Mouse (Mus musculus) embryo, embryonic 11 days (tissue): Measurements from ENCODE around the gene Fam168a.
"Not testable (repeated sequence)": the region's sequence is repeated elsewhere in the genome, so short reads cannot be mapped to it uniquely, and the experiment has no call there.

Source experiments
- DNase-seq: peaks from one replicate; pipeline ENCODE4 v3.0.0-alpha.2; 2015

Fam168a gene

DNA sequence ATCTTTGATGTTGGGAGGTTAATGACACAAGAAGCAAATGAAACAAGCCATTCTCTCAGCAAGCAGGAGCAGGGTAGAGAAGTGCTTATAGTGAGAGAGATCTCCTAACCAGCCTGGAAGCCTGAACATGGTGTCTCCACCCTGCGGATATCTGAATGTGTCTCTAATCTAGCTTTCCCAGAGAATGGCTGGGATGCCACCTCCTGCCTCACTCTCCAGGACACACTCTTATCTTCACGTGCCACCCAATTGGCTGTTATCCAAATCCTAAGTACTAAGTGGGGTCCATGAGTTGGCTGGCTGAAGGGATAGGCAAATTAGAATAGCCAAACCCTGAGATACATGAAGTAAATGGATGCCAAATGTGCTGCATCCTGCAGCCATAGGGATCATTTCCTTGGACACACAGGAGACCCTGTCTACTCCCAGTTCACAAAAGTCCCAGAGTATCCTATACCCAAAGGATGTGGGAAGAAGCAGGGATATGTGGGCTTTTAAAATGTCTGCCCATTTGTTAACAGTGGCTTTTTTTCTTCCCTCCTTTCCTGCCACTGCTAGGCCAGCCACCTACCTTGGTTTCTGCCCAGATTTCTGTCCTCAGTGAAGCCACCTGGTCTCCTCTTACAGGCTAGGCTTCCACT, 138.1 kb downstream of the Fam168a start:
- DNase-seq: no peak

DNA sequence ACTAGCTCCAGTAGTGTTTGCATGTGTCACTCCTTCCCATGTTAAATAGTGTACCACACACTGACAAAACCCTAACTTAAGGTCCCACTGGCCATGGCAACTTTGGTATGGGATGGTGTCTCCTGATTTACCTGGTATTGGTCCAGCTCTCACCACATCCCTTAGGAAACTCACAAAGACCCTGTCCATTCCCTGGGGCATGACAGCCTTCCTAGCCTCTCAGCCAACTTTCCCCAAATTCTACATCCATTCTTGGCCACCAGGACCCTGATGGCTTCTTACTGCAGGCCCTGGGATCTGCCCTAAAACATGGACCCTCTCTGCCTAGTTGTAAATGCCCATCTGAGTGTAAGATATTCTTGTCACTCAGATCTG, 138.6 kb downstream of the Fam168a start:
- no peak for DNase-seq

DNA sequence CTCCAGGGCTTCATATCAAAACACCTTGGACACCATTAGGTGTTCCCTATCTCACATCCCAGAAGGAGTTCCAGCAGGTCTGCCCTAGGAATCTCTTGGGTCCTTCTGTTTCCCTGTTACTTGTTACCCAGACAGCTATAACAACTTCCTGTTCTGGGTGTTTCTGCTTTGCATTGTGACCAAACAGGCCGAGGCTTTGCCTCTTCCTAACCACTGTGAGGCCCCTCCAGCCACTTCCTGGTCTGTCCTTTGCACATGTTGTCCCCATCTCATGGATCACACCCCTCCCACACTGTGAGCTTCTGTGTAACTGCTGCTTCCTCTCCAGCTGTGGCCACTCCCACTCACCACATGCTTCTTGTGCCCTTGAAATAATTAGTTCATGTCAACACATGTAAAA, 139.0 kb downstream of the Fam168a start:
- DNase-seq: peak; percentile 47

GRCm38 (mm10) chr7:100846033-100846432, 139.6 kb downstream of the Fam168a start:
- not testable (repeated sequence) for DNase-seq

DNA sequence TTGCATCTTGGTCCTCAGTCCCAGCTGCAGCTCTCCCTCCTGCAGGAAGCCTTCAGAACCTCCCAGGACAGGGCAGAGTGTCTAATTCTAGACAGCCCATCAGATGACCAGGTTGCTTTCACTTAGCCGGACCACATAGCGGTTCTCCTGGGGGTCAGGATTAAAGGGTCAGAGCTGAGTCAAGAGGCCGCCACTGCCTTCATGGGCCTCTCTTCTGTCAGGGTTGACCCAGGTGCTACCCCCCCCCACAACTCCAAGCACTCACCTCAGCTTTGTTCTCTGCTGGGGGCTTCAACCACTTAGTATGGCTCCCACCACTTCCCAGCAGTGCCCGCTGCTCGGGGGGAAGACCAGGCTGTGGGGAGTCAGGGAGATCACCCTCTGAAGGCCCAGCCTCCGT, 140.7 kb downstream of the Fam168a start:
- no peak for DNase-seq

DNA sequence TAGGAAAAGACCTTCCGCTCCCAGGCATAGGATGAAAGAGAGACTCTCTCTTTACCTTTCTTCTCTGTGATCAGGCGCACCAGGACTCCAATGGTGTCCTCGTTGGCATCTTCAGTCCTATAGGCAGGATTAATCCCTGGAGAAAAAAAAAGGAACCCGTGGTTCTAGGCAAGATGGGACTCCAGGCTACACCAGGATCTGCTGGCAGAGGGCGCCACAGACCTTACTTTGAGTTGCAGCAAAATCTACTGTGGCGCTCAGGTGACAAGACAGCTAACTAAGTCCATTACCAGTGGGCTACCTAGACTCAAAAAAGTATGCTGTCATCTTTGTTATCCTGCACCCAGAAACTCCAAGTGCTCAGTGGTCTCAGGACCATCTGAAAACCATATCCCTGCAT, 142.3 kb downstream of the Fam168a start:
- DNase-seq: peak; percentile 73

DNA sequence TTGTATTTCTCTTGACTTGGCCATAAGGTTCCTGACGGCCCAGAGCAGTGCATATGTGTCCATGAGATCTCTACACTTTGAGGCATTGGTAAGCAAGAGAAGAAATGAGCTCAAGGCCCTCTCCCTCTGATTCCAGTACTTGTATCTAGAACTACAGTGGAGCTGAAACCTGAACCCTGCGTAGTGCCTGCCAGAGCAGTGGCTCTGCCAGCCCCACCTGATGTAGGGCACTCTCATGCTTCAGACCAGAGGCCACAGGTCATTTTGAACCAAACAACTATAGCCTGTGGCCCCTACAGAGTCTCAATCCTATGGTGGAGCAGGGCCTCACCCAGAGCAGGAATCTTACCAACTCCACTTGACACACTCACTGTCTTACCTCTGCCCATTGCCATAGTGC, 143.1 kb downstream of the Fam168a start:
- no peak for DNase-seq

- no peak for DNase-seq
Measured at GRCm38 (mm10) chr7:100851481-100852356, 145.3 kb downstream of the Fam168a start.

GRCm38 (mm10) chr7:100853396-100853795, 147.0 kb downstream of the Fam168a start:
- no peak for DNase-seq

DNA sequence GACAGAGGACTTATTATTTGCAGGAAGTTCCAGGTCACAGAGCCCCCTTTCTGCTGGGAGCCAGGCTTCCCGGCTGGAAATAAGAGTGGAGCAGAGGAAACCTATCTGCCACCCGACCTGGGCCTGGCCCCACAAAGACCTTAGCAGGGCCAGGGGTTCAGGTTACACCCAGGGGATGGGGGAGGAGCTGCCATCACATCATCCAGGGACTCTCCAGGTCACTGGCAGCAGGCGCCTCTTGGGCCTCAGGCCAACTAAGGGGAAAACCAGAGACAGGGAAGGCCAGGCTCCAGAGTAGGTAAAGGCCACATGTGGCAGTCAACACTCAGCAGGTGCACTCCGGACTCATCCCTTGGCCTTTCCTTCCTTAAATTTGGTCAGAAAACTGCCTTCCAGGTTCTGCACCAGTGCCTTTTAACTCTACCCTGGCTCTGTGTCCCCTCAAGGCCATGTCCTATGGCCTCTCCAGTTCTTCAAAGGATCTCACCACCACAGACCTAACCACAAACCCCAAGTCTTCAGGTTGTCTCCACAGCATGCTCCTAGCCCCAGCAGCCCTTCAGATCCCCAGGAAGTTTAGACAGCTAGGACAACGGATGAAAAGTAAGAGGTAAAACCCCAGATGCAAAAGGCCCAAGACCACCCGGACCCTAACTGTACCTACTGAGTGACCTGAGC, 147.8 kb downstream of the Fam168a start:
- DNase-seq: peak; percentile 52

- no peak for DNase-seq
Measured at GRCm38 (mm10) chr7:100854861-100855260, 148.4 kb downstream of the Fam168a start.

DNA sequence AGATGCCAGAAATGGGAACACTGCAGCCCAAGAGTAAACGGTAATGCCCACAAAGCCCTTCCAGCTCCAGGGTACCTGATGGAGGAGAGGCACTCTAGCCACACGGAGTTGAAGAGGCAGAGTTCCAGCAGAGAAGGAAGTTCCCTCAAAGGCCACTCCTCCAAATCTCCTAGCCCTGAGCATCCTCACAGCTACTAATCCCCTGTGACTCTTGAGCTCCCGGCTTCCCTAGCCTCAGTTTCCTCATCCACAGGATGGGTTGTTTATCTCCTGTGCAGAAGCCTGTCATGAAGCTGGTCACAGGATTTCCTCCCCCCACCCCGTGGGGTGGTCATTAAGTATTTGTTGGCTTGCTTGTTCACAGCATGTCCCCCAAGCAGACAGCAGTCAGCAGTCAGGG, 148.9 kb downstream of the Fam168a start:
- no peak for DNase-seq

DNA sequence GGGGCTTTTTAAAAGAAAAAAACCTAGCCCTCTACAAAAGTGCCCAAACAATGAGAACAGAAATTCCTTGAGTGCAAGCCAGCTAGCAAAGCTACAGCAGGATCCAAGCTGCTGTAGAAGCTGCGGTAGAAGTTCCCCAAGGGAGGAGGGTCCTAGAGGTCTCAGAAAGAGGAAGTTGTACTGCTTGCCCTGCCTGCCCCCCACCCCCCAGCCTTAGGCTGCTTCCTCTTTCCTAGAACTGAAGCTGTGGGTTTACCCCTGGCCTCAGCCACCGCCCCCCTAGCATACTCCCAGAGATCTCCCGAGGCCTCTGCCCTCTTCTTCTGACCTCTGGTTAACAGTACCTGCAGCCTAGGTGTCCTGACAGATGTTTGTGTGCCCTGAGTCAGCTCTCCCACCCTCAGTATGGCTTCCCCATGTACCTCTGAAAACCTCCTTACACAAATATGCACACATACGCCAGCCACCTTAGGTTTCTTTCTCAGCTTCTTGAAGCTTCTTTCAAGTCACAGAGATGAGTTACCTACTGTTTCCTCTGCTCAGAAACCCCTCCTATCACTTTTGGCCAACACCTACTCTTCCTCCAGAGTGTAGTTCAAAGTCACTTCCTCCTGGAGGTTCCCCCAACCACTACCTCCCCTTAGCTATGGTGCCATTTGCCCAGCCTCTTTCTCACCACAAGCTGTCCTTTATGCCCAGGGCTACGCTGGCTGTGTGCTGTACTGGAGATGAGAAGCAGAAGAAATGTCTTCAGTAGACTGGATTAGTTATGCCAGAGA, 149.5 kb downstream of the Fam168a start:
- DNase-seq: no peak

DNA sequence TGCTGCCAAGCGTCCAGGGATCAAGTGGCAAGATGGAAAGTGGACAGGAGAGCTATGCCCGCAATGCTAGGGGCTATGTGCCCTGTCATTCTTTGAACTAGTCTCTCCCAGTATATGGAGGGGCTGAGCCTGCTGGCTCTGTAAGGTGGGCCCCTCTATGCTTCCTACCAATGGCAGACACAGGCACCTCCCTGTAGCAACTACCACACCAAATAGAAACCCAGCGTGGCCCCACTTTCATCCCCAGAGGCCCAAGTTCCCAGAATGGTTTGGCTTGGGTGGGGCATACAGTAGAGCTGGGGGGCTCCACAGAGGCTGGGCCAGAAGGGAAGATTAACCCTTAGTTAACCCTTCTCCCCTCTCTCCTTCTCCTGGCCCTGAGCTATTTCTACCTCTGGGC, 154.0 kb downstream of the Fam168a start:
- DNase-seq: no peak

- DNase-seq: no peak
Measured at GRCm38 (mm10) chr7:100861209-100861608, 154.8 kb downstream of the Fam168a start.

DNA sequence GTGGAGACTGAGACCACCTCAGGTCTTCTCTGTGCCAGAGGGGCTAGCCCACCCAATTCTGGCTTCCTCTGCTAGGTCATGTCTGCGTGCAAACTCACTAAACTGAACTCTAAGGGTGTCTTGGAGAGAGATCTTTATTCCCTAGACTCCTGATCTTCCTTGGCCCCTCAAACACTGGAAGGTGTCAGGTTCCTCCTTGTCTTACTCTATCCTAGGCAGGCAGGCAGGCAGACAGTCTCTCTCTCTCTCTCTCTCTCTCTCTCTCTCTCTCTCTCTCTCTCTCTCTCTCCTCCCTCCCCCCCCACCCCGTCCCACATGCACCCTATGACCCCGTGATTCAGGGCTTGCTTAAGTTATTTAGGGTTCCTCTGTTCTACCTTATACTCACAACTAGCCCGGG, 155.9 kb downstream of the Fam168a start:
- peak; percentile 9 for DNase-seq

DNA sequence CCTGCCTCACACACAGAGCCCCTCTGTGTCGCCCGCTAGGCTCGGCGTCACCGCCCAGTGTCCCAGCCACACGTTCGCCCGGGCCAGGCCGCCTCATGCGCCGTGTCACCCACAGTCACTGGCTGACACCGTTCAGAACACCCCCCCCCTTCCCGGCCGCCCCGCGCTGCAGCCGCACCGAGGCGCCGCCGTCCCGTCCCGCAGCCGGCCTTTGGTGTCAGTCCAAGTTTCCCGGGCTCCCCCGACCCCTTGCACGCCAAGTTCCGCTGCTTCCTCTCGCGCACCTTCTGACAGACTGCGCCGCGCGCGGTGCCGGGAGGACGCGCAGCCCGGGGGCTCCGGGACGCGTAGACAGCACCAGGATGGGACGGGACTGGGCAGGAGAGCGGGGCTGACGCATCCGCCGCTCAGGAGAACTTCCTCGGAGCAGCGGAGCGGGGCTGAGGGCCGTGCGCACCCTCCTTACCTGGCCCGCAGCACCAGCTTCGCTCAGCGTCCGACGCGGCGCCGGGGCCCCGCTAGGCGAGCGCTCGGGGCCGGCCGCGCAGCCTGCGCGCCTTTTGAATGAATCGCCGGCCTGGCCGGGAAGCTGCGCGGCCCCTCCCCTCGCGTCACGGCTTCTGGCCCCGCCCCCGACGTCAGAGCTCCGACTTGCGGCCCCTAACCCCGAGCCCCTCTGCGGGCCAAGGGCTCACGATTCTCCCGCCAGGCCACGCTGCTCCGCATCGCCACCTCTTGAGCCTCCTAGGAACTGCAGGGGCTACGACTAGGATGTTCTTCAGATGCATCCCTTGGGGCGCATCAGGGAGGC, 156.6 kb downstream of the Fam168a start, which contains the start of gene Relt:
Relt (minus strand) TSS at position 619 of the 811 bp plus-strand sequence.
- DNase-seq: peak; percentile 98

- DNase-seq: peak; percentile 78
Measured at GRCm38 (mm10) chr7:100866675-100867074, 160.2 kb downstream of the Fam168a start.

DNA sequence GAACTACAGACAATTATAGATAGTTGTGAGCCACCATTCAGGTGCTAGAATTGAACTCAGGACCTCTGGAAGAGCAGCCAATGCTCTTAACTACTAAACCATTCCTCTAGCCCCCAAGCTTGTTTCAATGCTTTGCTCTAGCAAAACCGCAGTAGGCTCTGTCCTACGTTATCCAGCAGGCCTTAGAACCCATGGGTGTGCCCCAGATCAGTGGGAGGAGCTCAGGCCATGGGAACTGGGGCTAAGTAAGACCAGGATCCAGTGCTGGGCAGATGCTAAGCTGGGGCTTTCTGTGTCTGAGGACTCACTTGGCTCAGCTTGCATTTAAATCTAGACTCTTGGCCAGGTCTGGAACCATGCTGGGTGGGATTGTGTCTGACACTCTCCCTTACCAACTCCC, 161.1 kb downstream of the Fam168a start:
- no peak for DNase-seq

DNA sequence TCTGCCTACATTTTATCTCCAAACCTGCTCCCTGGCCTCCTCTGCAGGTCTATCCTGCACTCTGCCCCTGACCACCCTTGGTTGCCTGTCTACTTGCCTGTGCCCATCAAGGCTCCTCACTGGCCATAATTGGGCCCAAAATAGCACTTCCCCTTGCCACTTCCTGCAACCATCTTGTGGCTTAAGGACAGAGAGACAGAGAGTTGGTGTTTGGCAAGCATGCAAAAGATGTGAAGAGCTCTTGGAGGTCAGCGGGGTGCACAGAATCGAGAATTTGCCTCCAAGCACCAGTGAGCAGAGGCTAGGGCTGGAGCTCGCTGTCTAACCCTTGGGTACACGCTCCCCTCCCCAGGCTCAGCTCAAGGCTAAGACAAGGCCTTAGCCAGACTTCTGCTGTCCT, 162.1 kb downstream of the Fam168a start:
- no peak for DNase-seq

DNA sequence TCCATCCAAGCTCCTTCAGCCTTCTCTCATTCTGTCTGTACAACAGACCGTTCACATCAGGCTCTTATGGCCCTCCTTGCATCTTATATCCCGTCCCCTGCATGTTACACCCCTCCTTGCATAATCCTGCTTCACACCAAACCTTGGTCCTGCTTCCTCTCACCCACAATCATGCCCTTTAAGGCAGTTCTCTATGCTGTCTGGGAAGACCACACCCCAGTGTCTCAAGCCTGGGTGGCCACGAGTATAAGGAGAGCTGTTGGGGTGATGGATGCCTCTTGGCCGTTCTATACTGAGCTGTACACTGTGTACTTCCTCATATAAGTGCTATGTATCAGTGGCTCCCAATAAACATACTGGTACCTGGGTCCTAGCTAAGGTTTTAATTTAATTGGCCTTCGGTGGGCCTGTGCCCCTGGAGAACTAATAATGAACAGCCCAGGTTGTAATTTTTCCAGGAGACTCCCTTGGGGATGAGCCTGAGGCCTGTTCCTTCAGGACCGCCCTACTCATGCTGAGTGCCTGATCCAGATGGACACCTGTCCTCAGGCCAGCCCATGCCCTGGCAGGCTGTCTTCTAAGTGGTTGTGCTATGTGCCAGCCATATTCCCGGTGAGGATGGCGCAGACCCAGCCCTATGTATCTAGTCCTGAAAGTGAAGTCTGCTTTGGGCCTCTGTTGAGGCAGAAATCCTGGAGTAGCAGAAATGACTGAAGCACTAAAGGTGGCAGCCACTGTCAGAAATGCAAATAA, 163.6 kb downstream of the Fam168a start:
- no peak for DNase-seq
